Mouse (Mus musculus): ENCODE measurements around the gene Ttc9c. TPM values are rescaled to one million over a fixed set of nuclear protein-coding genes. Genes with fewer than 3 reads are reported as not detected.

Gene Ttc9c
- polyA plus RNA-seq, 1 experiment from 2014 or later = 22.9 TPM

DNA sequence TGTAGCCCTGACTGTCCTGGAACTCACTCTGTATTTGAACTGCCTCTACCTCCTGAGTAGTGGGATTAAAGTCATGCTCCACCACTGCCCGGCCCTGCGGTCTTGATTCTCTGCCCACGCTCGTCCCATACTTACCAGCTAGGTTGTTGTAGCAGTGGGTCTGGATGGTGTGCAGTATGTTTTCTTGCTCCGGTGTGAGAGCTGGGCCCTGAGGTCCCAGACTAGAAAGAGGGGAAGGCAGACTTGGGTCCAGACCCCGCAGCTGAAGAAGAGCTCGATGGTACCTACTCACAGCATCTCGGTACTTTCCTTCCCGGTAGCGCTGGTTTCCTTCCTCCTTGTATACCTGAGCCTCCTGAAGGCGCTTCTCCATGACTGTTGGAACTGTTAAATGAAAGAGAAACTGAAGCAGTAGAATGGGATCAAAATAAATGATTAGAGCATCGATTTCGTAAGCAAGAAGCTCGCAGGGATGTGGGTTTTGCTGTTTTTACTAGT is 783 bp downstream of the Ttc9c start:
- Histone ChIP-seq H3K27me3 (ENCODE audit: control insufficient read depth, insufficient read depth, low read depth, low read length) (no peaks in the 10 kb centered on the region), H3K4me1 (ENCODE audit: control insufficient read depth, low read depth, low read length) (peaks cover 29% of the 10 kb centered on the region), H3K27ac (ENCODE audit: low read length) (peak overlapping the region; percentile 100), H3K36me3 (ENCODE audit: control insufficient read depth, insufficient read depth) (peaks cover 32% of the 10 kb centered on the region), H3K4me3 (ENCODE audit: low read depth, low read length) (peak overlapping the region; percentile 100), H3K9me3 (replicated peaks; ENCODE audit: control insufficient read depth, low read length) (no peaks in the 10 kb centered on the region), H3K9ac (ENCODE audit: low read depth, low read length) (peak overlapping the region; percentile 99), H3K4me2 (ENCODE audit: low read depth, low read length) (peak overlapping the region; percentile 93)
- ATAC-seq (ENCODE audit: low read depth) = no peak
- WGBS (ENCODE audit: insufficient replicate concordance) = 14% methylated on average over 14 of the region's 14 CpGs

GRCm38 (mm10) chr19:8817001-8817400 is 2.1 kb downstream of the Ttc9c start:
- Histone ChIP-seq H3K9me3 (replicated peaks; ENCODE audit: control insufficient read depth, low read length) (no peaks in the 10 kb centered on the region), H3K27ac (ENCODE audit: low read length) (no peak overlapping the region), H3K4me3 (ENCODE audit: low read depth, low read length) (peak overlapping the region; percentile 19; the same call in 1 of the 2 replicates), H3K27me3 (ENCODE audit: control insufficient read depth, insufficient read depth, low read depth, low read length) (no peaks in the 10 kb centered on the region), H3K36me3 (ENCODE audit: control insufficient read depth, insufficient read depth) (peaks cover 36% of the 10 kb centered on the region), H3K9ac (ENCODE audit: low read depth, low read length) (peak overlapping the region; percentile 37), H3K4me2 (ENCODE audit: low read depth, low read length) (peak overlapping the region; percentile 17), H3K4me1 (ENCODE audit: control insufficient read depth, low read depth, low read length) (peaks cover 16% of the 10 kb centered on the region)
- ATAC-seq (ENCODE audit: low read depth) = no peak
- 78% methylated on average over 3 of the region's 3 CpGs for WGBS (ENCODE audit: insufficient replicate concordance)

GRCm38 (mm10) chr19:8815812-8816211 is 3.3 kb downstream of the Ttc9c start:
- no peaks in the 10 kb centered on the region for H3K9me3 ChIP-seq (replicated peaks; ENCODE audit: control insufficient read depth, low read length)
- peaks cover 44% of the 10 kb centered on the region for H3K36me3 ChIP-seq (ENCODE audit: control insufficient read depth, insufficient read depth)
- no peak overlapping the region for H3K4me3 ChIP-seq (ENCODE audit: low read depth, low read length)
- no peak overlapping the region for H3K27ac ChIP-seq (ENCODE audit: low read length)
- ATAC-seq (ENCODE audit: low read depth) = no peak
- H3K4me2 ChIP-seq (ENCODE audit: low read depth, low read length) = no peak overlapping the region
- peaks cover 14% of the 10 kb centered on the region for H3K4me1 ChIP-seq (ENCODE audit: control insufficient read depth, low read depth, low read length)
- no peak overlapping the region for H3K9ac ChIP-seq (ENCODE audit: low read depth, low read length)
- WGBS (ENCODE audit: insufficient replicate concordance) = 81% methylated on average over 11 of the region's 11 CpGs
- no peaks in the 10 kb centered on the region for H3K27me3 ChIP-seq (ENCODE audit: control insufficient read depth, insufficient read depth, low read depth, low read length)

DNA sequence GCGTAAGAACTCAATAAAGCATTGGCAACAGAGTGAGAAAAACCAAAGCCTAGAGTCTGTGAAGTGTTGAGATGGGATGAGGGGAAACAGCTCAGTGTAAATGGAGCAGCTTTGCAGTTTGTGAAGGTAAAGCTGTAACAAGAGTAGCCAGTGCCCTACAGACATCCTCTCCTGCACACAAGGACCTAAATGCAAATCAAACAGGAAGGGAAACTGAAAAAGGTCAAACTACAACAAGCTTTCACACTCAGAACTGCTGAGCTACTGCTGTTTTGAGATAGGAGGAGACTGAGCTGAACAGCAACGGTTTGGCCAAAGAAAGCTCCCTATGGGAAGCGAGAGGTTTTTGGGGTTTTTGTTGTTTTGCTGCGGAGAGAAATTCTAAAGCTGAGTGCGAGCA is 12.3 kb downstream of the Ttc9c start:
- ATAC-seq (ENCODE audit: low read depth) = no peak
- peak overlapping the region; percentile 32; the same call in 1 of the 2 replicates for H3K27ac ChIP-seq (ENCODE audit: low read length)

DNA sequence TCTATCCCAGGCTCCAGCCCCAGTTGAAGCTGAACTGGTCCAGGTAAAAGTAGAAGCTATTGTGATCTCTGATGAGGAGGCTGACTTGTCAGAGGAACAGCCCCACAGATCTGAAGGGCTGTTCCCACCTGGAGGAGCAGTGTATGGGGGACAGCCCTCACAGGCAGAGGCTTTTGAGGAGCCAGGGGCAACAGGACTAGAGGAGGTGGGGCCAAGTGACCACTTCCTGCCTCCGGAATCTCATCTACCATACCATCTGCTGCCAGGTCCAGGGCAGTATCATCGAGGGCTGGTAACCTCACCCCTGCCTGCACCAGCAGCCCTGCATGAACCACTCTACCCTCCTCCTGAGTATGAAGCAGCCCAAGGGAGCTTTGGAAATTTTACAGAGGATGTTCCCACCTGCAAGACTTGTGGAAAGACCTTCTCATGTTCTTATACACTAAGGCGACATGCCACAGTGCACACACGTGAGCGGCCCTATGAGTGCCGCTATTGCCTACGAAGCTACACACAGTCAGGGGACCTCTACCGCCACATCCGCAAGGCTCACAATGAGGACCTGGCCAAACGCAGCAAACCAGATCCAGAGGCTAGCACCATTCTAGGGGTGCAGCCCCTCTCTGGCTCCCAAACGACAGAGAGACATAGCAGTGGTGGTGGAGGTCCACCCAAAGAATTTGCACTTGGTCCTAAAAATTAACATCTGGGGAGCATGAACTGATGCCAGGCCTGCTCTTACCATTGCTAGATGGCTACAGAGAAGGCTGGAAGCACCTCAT is 15.1 kb downstream of the Ttc9c start:
- ATAC-seq (ENCODE audit: low read depth) = no peak
- WGBS (ENCODE audit: insufficient replicate concordance) = 68% methylated on average over 11 of the region's 11 CpGs
- Histone ChIP-seq H3K27me3 (ENCODE audit: control insufficient read depth, insufficient read depth, low read depth, low read length) (no peaks in the 10 kb centered on the region), H3K9ac (ENCODE audit: low read depth, low read length) (no peak overlapping the region), H3K36me3 (ENCODE audit: control insufficient read depth, insufficient read depth) (peaks cover 10% of the 10 kb centered on the region), H3K4me3 (ENCODE audit: low read depth, low read length) (no peak overlapping the region), H3K4me2 (ENCODE audit: low read depth, low read length) (no peak overlapping the region), H3K9me3 (replicated peaks; ENCODE audit: control insufficient read depth, low read length) (no peaks in the 10 kb centered on the region), H3K27ac (ENCODE audit: low read length) (no peak overlapping the region), H3K4me1 (ENCODE audit: control insufficient read depth, low read depth, low read length) (peaks cover 12% of the 10 kb centered on the region)

More for the DNA sequence above, 12.3 kb downstream of the Ttc9c start:
- Histone ChIP-seq H3K9me3 (replicated peaks; ENCODE audit: control insufficient read depth, low read length) (no peaks in the 10 kb centered on the region), H3K36me3 (ENCODE audit: control insufficient read depth, insufficient read depth) (peaks cover 24% of the 10 kb centered on the region), H3K4me2 (ENCODE audit: low read depth, low read length) (no peak overlapping the region), H3K27me3 (ENCODE audit: control insufficient read depth, insufficient read depth, low read depth, low read length) (no peaks in the 10 kb centered on the region), H3K4me3 (ENCODE audit: low read depth, low read length) (no peak overlapping the region), H3K9ac (ENCODE audit: low read depth, low read length) (no peak overlapping the region), H3K4me1 (ENCODE audit: control insufficient read depth, low read depth, low read length) (peaks cover 9% of the 10 kb centered on the region)
- WGBS (ENCODE audit: insufficient replicate concordance) = 81% methylated on average over 5 of the region's 5 CpGs

- no peaks in the 10 kb centered on the region for H3K9me3 ChIP-seq (replicated peaks; ENCODE audit: control insufficient read depth, low read length)
- H3K36me3 ChIP-seq (ENCODE audit: control insufficient read depth, insufficient read depth) = peaks cover 10% of the 10 kb centered on the region
- peaks cover 12% of the 10 kb centered on the region for H3K4me1 ChIP-seq (ENCODE audit: control insufficient read depth, low read depth, low read length)
- no peak for ATAC-seq (ENCODE audit: low read depth)
- H3K4me2 ChIP-seq (ENCODE audit: low read depth, low read length) = peak overlapping the region; percentile 87; the same call in 1 of the 2 replicates
- no peak overlapping the region for H3K4me3 ChIP-seq (ENCODE audit: low read depth, low read length)
- WGBS (ENCODE audit: insufficient replicate concordance) = 74% methylated on average over 9 of the region's 9 CpGs
- no peaks in the 10 kb centered on the region for H3K27me3 ChIP-seq (ENCODE audit: control insufficient read depth, insufficient read depth, low read depth, low read length)
- peak overlapping the region; percentile 78 for H3K27ac ChIP-seq (ENCODE audit: low read length)
- no peak overlapping the region for H3K9ac ChIP-seq (ENCODE audit: low read depth, low read length)
Measured at GRCm38 (mm10) chr19:8803204-8803780, 15.8 kb downstream of the Ttc9c start.

- Histone ChIP-seq H3K4me1 (ENCODE audit: control insufficient read depth, low read depth, low read length) (peaks cover 16% of the 10 kb centered on the region), H3K9ac (ENCODE audit: low read depth, low read length) (peak within 1 kb of the TSS; percentile 70), H3K9me3 (replicated peaks; ENCODE audit: control insufficient read depth, low read length) (no peaks in the 10 kb centered on the region), H3K27ac (ENCODE audit: low read length) (peak within 1 kb of the TSS; percentile 78), H3K36me3 (ENCODE audit: control insufficient read depth, insufficient read depth) (peaks cover 7% of the 10 kb centered on the region), H3K4me2 (ENCODE audit: low read depth, low read length) (peak within 1 kb of the TSS; percentile 87), H3K4me3 (ENCODE audit: low read depth, low read length) (peak within 1 kb of the TSS; percentile 75), H3K27me3 (ENCODE audit: control insufficient read depth, insufficient read depth, low read depth, low read length) (no peaks in the 10 kb centered on the region)
- WGBS (ENCODE audit: insufficient replicate concordance) = under 1% methylated on average over 30 of the region's 30 CpGs
- ATAC-seq (ENCODE audit: low read depth) = peak; percentile 96
Measured at GRCm38 (mm10) chr19:8802130-8802821, 16.9 kb downstream of the Ttc9c start, which contains the start of gene Zbtb3. Gene Zbtb3 (plus strand): TSS chr19:8802555.

DNA sequence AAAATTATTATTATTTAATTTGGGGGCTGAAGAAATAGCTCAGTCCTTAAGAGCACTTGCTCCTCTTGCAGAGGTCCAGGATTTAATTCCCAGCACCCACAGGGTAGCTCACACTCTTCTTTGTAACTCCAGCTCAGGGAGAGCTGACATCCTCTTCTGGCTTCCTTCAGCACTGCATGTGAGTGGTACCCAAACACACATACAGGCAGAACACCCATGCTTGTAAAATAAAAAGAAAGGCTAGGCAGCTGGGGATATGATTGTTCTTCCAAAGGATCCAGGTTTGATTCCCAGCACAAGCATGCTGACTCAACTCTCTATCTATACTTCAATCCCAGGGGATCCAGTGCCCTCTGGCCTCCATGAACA is 20.2 kb downstream of the Ttc9c start:
- H3K4me1 ChIP-seq (ENCODE audit: control insufficient read depth, low read depth, low read length) = peaks cover 23% of the 10 kb centered on the region
- no peak overlapping the region for H3K27ac ChIP-seq (ENCODE audit: low read length)
- no peak overlapping the region for H3K9ac ChIP-seq (ENCODE audit: low read depth, low read length)
- H3K9me3 ChIP-seq (replicated peaks; ENCODE audit: control insufficient read depth, low read length) = no peaks in the 10 kb centered on the region
- H3K27me3 ChIP-seq (ENCODE audit: control insufficient read depth, insufficient read depth, low read depth, low read length) = no peaks in the 10 kb centered on the region
- peaks cover 11% of the 10 kb centered on the region for H3K36me3 ChIP-seq (ENCODE audit: control insufficient read depth, insufficient read depth)
- H3K4me2 ChIP-seq (ENCODE audit: low read depth, low read length) = peak overlapping the region; percentile 69
- no peak for ATAC-seq (ENCODE audit: low read depth)
- H3K4me3 ChIP-seq (ENCODE audit: low read depth, low read length) = peak overlapping the region; percentile 73

Data from liver, embryonic 16.5 days (tissue).